Mouse (Mus musculus): ENCODE measurements at regions not wholly inside any gene's neighbourhood (a gene's known extent, or its start where the extent isn't known, plus 50 kb on each side); places are given as distances from the start of the nearest gene placed in this dataset.
"Not testable (repeated sequence)": the region's sequence is repeated elsewhere in the genome, so short reads cannot be mapped to it uniquely, and the experiment has no call there.

- not testable (repeated sequence) for TF ChIP-seq EP300 (IDR thresholded peaks at IDR 0.05; ENCODE audit: insufficient read depth, low read depth, low read length); CTCF (IDR thresholded peaks at IDR 0.05; ENCODE audit: low read depth, low read length)
Observed at GRCm38 (mm10) chr16:21022087-21022486, 131.7 kb downstream of the Teddm3 start.

Measured in ES-Bruce4 (cell line).